ENCODE assay signal across 8 mouse cellular contexts in the genomic region with DNA sequence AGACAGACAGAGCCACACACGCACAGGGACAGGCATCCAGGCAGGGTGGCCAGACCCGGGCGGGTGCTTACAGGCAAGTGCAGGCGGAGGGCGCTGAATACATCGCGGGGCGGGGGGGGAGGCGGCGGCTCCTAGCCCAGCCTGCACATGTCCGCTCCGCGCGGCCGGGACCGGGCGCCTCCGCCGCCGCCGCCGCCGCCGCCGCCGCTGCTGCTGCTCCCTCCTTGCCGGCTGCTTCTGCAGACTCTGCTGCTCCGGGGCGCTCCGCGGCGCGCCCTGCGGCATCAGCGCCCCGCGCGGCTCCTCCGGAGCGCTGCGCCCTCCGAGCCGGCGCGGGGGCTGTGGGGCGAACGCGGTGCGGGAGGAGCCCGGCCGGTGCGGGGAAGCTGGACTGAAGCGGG. TPM values are rescaled to one million over a fixed set of nuclear protein-coding genes. Genes with fewer than 3 reads are reported as not detected.
DNase-seq lines count a peak whose midpoint lies in the region; ATAC-seq and TF ChIP-seq lines count a peak whose summit lies in the region.

A gene (minus strand): TSS at position 230 of the 401 bp plus-strand sequence.

- peak within 1 kb of the TSS; percentile 61 for H3K27ac ChIP-seq in forebrain, embryonic 12.5 days
- H3K27ac ChIP-seq in hindbrain, embryonic 16.5 days (ENCODE audit: low read depth, low read length), result peak within 1 kb of the TSS; percentile 83
- no peak within 1 kb of the TSS for H3K27ac ChIP-seq in liver, embryonic 14.5 days

- H3K9me3 ChIP-seq in megakaryocyte, embryonic 14.5 days, result no peaks in the 10 kb centered on the region
- H3K9me3 ChIP-seq in forebrain, embryonic 12.5 days, result no peaks in the 10 kb centered on the region
- no peaks in the 10 kb centered on the region for H3K9me3 ChIP-seq in hindbrain, embryonic 16.5 days (ENCODE audit: control insufficient read depth, low read length)
- no peaks in the 10 kb centered on the region for H3K9me3 ChIP-seq in liver, embryonic 14.5 days (ENCODE audit: control insufficient read depth, low read length)

- TF ChIP-seq CTCF in liver, embryonic 14.5 days (IDR thresholded peaks at IDR 0.05; ENCODE audit: low read depth), result no peak

- H3K4me2 ChIP-seq in forebrain, embryonic 12.5 days, result peak within 1 kb of the TSS; percentile 73
- peak within 1 kb of the TSS; percentile 89 for H3K4me2 ChIP-seq in hindbrain, embryonic 16.5 days (ENCODE audit: low read length)
- peak within 1 kb of the TSS; percentile 57 for H3K4me2 ChIP-seq in liver, embryonic 14.5 days (ENCODE audit: low read depth)

- H3K27me3 ChIP-seq in megakaryocyte, embryonic 14.5 days (replicated peaks), result peaks cover 64% of the 10 kb centered on the region
- H3K27me3 ChIP-seq in forebrain, embryonic 12.5 days, result peaks cover 53% of the 10 kb centered on the region
- H3K27me3 ChIP-seq in hindbrain, embryonic 16.5 days (replicated peaks; ENCODE audit: control insufficient read depth, insufficient read depth, low read length), result no peaks in the 10 kb centered on the region; the same call in 1 of the 2 replicates
- peaks cover 51% of the 10 kb centered on the region for H3K27me3 ChIP-seq in liver, embryonic 14.5 days (ENCODE audit: control insufficient read depth, insufficient read depth, low read length)

- peak within 1 kb of the TSS; percentile 69 for H3K9ac ChIP-seq in forebrain, embryonic 12.5 days
- peak within 1 kb of the TSS; percentile 79 for H3K9ac ChIP-seq in hindbrain, embryonic 16.5 days (ENCODE audit: low read depth, low read length)
- H3K9ac ChIP-seq in liver, embryonic 14.5 days (replicated peaks), result no peak within 1 kb of the TSS

- DNase-seq in adrenal gland, postnatal 14 days, result peak; percentile 56
- DNase-seq in liver, embryonic 14.5 days (ENCODE audit: low read depth in 3 of 3, low spot score in 3 of 3), result no peak
- peak; percentile 49 for DNase-seq in right cerebral cortex, postnatal 25 days

- no peak for TF ChIP-seq EP300 in liver, embryonic 14.5 days (IDR thresholded peaks at IDR 0.05; ENCODE audit: low read depth)

- ATAC-seq in megakaryocyte, adult 5-6 weeks (ENCODE audit: poor library complexity, severe bottlenecking), result no peak
- peak; percentile 65 for ATAC-seq in forebrain, embryonic 12.5 days (ENCODE audit: low FRiP score)
- peak; percentile 53 for ATAC-seq in hindbrain, embryonic 16.5 days
- ATAC-seq in liver, embryonic 14.5 days (ENCODE audit: insufficient read depth), result no peak
- no peak for ATAC-seq in erythroid progenitor cell, adult 5-6 weeks (replicated peaks; ENCODE audit: low FRiP score, poor library complexity, severe bottlenecking)

- peak within 1 kb of the TSS; percentile 91 for H3K4me3 ChIP-seq in megakaryocyte, embryonic 14.5 days (replicated peaks)
- peak within 1 kb of the TSS; percentile 59 for H3K4me3 ChIP-seq in forebrain, embryonic 12.5 days (replicated peaks)
- H3K4me3 ChIP-seq in hindbrain, embryonic 16.5 days (ENCODE audit: low read length), result peak within 1 kb of the TSS; percentile 57
- H3K4me3 ChIP-seq in liver, embryonic 14.5 days (ENCODE audit: insufficient read depth in 1 of 2, low read depth in 2 of 2, low read length in 2 of 2), result peak within 1 kb of the TSS; percentile 16 to 46

- under 1% methylated on average over 30 of the region's 53 CpGs for WGBS in forebrain, embryonic 12.5 days
- under 1% methylated on average over 31 of the region's 53 CpGs for WGBS in hindbrain, embryonic 16.5 days
- WGBS in liver, embryonic 14.5 days (ENCODE audit: insufficient replicate concordance), result under 1% methylated on average over 33 of the region's 53 CpGs

- peaks cover 31% of the 10 kb centered on the region for H3K4me1 ChIP-seq in megakaryocyte, embryonic 14.5 days
- H3K4me1 ChIP-seq in forebrain, embryonic 12.5 days, result peaks cover 46% of the 10 kb centered on the region
- H3K4me1 ChIP-seq in hindbrain, embryonic 16.5 days (ENCODE audit: control insufficient read depth, insufficient read depth, low read depth, low read length), result peaks cover 19% of the 10 kb centered on the region
- H3K4me1 ChIP-seq in liver, embryonic 14.5 days (replicated peaks; ENCODE audit: control insufficient read depth in 2 of 2, insufficient read depth in 2 of 2, low read length in 1 of 2), result no peaks in the 10 kb centered on the region

- H3K36me3 ChIP-seq in megakaryocyte, embryonic 14.5 days (replicated peaks; ENCODE audit: low read length), result peaks cover 31% of the 10 kb centered on the region
- peaks cover 27% of the 10 kb centered on the region for H3K36me3 ChIP-seq in forebrain, embryonic 12.5 days (replicated peaks)
- H3K36me3 ChIP-seq in hindbrain, embryonic 16.5 days (ENCODE audit: control insufficient read depth, insufficient read depth, low read length), result peaks cover 18% of the 10 kb centered on the region
- peaks cover 17% of the 10 kb centered on the region for H3K36me3 ChIP-seq in liver, embryonic 14.5 days (replicated peaks; ENCODE audit: control insufficient read depth, insufficient read depth, low read depth)

RNA-seq across cellular contexts. Expression of the gene that starts here (rescaled TPM):
- not detected in 2 replicates for polyA plus RNA-seq in megakaryocyte, embryonic 14.5 days (2012; ENCODE audit: insufficient read depth, low replicate concordance)
- not detected in 2 replicates for total RNA-seq in megakaryocyte, adult 5-6 weeks (2015)
- not detected in 2 replicates for total RNA-seq in megakaryocyte, adult 5-6 weeks (2017)
- total RNA-seq in adrenal gland, postnatal 14 days (2021), result 2.1 TPM in 2 replicates
- 2.1 and 2.4 TPM in 2 replicates for polyA plus RNA-seq in forebrain, embryonic 12.5 days (2016; fragmentation: Nextera tagmentation; extraction: Ambion mirVana)
- 7.2 and 9.0 TPM in 2 replicates for polyA plus RNA-seq in hindbrain, embryonic 16.5 days (2015; fragmentation: Nextera tagmentation; extraction: Ambion mirVana)
- 0.05 and 0.12 TPM in 2 replicates for polyA plus RNA-seq in liver, embryonic 14.5 days (2012; rRNA removed)
- polyA plus RNA-seq in liver, embryonic 14.5 days (2014; fragmentation: Nextera tagmentation; extraction: Ambion mirVana), result 0.27 TPM in 1 of 2 replicates, not detected in the other
- not detected in 2 replicates for total RNA-seq in erythroid progenitor cell, adult 5-6 weeks (2015; ENCODE audit: low replicate concordance)
- total RNA-seq in erythroid progenitor cell, adult 5-6 weeks (2017; ENCODE audit: low replicate concordance), result 0.51 TPM in 1 of 2 replicates, not detected in the other

Comparison
In these comparisons a context has a peak if more than half of its experiments do, and no peak if none do; other contexts are left out.
1. H3K4me3 ChIP-seq: peak in every context shown above with its lines; median percentile 91 in megakaryocyte, embryonic 14.5 days; 59 in forebrain, embryonic 12.5 days; 57 in hindbrain, embryonic 16.5 days; 31 in liver, embryonic 14.5 days.
2. ATAC-seq: peak in forebrain, embryonic 12.5 days (single experiment) and hindbrain, embryonic 16.5 days (single experiment); none in megakaryocyte, adult 5-6 weeks (single experiment), liver, embryonic 14.5 days (single experiment) and erythroid progenitor cell, adult 5-6 weeks (single experiment).
3. DNase-seq: peak in adrenal gland, postnatal 14 days (single experiment) and right cerebral cortex, postnatal 25 days (single experiment); none in liver, embryonic 14.5 days (0 of 3).
4. Peak in every context shown above with its lines, with median percentiles within 50 percentile points of each other: H3K4me2 ChIP-seq.